Mouse (Mus musculus) heart, adult 11 months (tissue): ENCODE measurements at regions not wholly inside any gene's neighbourhood (a gene's known extent, or its start where the extent isn't known, plus 50 kb on each side); places are given as distances from the start of the nearest gene placed in this dataset.
A peak's percentile ranks its signal among the peaks of the same experiment; 100 is the strongest.

ENCODE experiments used
- DNase-seq: peaks from one replicate; pipeline ENCODE4 v3.0.0; 2022

DNA sequence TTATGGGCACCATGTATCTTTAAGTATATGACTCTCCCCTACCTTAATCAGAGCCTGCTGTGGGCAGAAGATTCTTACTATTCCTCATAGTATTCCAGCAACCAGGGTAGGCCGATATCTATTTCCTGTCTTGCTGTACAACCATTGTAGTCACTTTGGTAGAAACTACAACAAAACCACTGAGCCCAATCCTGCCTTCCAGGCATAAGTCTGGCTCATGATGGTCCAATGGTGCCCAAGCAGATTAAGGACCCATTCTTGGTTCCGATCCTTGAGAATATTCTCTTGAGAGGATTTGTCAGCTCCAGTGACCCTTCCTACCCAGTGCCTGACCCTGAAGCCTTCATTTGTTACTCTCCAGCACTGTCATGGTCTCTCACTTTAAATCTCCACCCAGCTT, 102.9 kb upstream of the Mylip start:
- peak; percentile 53 for DNase-seq

- DNase-seq = peak; percentile 39
These were observed 102.3 kb upstream of the Mylip start for GRCm38 (mm10) chr13:45287217-45287616.

GRCm38 (mm10) chr13:45289976-45290375, 99.6 kb upstream of the Mylip start:
- DNase-seq = peak; percentile 19

DNA sequence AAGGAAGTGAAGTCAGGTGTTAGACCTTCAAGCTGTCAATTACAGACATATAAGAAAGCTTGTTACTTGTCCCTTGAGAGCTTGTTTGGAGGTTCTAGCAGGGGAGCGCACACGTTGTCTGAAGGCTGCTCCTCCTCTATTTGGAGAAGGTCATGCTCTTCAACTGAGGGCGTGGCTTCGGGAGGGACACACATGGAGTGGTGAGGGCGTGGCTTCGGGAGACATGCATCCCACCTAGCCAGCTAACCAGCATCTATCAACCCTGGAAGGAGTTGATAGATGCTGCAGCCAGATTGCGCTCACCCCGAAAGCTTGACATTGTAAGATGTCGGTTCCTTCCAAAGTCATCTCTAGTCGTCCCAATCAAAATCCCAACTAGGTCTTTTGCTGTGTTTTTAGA, 94.9 kb upstream of the Mylip start:
- DNase-seq = peak; percentile 73

GRCm38 (mm10) chr13:45300610-45301009, 88.9 kb upstream of the Mylip start:
- DNase-seq = peak; percentile 77

DNA sequence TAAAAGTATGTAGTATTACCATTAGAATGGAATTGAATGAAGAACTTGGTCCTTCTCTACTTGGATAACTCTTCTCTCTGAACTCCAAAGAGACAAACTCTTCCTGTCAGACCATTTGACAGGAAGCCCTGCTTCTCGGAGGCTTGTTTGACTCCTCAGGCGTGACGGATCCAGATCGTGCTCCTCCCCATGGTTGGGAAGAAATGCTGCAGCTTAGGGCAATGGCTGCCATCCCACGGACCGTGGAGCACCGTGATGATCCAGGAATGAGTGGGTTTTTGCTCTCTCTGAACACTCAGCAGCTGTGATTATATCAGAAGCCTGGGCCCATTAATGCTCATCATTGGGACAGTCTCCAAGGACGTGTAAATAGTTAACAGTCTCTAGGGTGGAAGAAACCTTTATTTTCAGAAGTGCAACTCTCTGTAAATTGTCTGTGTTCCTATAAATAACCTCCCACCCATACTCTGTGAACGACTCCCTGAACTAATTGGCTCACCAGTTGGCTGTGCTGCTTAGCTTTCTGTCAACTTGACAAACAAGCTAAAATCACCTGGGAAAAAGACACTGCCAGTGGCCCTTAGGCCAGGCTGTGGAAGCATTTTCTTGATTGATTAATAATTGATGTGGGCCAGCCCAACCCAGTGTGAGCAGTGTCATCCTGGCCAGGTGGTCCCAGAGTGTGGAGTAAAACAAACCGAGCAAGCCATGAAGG, 88.2 kb upstream of the Mylip start:
- peak; percentile 55 for DNase-seq

GRCm38 (mm10) chr13:45302796-45303195, 86.7 kb upstream of the Mylip start:
- DNase-seq = peak; percentile 64

DNA sequence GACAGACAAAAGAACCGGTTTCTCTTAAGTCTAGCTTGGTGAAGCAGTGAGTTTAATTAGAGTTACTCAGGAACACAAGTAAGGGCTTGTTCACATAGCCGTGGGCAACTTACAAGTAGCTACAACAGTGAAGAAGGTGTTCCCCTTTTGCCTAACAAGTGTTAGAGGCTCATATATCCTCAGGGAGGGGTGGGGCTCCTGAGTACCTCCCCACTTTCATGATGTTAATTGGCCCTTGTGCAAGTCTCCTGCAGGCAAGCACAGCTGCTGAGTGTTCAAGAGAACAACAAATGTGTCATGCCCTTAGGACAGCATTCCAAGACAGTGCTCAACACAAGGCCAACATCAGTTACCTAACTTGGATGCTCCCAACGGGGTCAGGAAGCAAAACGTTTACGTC, 83.4 kb upstream of the Mylip start:
- DNase-seq = peak; percentile 37

GRCm38 (mm10) chr13:45307226-45307625, 82.3 kb upstream of the Mylip start:
- peak; percentile 40 for DNase-seq

DNA sequence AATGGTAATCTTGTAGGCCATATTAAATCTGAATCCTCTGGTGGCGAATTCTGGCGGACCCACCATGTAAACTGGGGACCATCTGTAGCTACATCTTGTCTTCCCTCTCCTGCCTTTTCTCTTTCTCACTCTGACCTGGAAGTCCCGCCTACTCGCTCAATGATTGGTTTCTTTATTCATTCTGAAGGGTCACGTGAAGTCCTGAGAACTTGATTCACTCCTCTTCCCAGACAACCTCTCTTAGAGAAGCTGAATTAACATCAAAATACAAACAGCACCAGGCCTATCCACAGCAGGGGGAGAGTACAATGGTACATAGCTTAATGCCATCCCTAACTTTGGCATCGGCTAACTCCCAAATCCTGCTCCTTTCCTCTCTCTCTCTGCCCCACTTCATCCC, 69.9 kb upstream of the Mylip start:
- DNase-seq = peak; percentile 37

DNA sequence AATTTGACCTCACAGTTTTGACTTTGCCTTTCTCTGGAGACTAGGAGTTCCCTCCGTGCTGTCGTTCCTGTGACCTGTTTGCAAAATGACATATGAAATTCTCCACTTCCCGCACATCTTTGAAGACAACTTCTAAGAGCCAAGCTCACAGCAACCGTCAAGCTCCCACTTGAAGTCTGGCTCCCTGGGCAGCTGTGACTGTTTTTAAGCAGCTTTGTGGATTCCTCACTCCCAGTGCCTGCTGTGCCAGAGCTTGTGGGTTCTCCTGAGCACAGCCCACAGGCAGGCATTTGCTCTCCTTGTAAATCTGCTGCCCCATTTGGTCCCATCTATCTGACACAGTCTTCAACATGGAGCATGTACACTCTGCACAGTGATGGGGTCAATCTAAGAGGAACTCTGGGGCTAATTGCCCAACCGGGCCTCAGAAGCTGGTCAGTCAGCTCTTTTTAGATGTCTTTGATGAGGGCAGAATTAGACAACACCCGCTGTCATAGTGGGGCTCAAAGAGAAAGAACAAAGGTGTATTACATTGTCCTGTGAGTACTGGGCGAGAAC, 63.7 kb upstream of the Mylip start:
- peak; percentile 71 for DNase-seq

DNA sequence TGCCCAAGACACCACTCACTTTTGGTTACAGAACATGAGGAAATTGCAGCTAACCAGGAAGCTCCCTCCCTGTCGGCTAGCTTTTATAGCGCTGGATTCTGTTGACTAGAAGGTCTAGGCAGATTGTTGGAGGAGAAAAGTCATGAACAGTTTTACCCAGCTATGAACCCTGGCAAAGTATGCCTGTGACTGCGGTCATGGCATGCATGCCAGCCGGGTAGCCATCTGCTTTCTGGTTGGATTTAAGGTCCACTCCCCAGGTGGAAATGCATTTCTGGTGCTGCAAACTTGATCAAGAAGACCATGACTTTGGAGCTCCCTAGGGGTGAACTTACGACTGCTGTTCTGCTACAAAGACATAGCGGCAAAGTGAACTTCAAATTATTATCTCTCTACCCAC, 62.8 kb upstream of the Mylip start:
- DNase-seq = peak; percentile 71

DNA sequence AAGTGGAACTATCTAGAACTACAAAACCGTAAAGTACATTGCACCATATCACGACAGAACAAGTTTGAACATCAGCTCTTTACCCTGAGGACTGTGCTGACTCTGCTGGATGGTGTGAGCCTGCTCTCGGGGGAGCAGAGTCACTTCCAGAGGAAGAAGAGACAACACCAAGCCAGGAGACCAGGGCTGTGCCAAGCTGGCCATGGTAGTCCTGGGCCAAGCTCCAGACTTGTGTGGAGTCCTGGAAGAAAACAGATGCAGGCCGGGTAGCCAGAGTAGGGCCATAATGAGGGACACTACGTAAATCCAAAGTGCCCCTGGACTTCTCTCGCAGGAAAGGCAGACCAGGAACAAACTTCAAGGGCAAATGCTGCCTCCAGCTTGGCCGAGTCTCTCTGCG, 59.0 kb upstream of the Mylip start:
- DNase-seq = peak; percentile 85

DNA sequence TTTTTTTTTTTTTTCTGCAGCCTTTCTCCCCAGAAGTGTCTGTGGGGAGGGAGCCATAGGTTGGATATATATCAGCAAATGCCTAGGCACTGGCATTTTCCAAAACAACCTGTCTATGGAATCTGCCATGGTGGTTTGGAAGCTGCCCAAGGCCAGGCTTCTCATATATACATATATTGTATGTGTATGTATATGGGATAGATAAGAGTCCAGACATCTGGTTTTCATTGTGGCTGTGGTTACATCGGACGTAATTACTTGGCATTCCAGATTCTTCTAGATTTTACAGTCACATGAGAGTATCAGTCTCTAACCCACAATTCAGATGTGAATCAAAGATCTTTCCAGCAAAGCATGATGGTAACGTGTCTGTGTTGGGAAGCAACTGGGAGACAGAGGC, 57.5 kb upstream of the Mylip start:
- DNase-seq = peak; percentile 57

DNA sequence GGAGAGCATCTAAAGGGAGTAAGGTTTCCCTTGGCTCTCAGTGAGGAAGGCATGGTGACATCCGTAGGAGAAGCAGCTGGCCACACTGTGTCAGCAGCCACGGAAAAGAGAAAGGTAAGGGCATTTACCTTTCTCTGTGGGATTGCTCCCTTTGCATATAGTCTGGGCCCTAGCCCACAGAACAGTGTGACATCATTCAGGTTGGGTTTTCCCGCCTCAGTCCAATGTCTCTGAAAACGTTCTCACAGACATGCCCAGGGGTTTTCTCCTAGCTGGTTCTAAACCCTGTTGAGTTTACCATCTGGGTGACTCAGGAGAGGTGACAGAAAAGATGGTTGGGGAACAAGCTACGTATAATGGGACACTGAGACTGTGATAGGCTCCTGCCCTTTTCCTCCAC, 55.9 kb upstream of the Mylip start:
- DNase-seq = peak; percentile 45
